Mouse (Mus musculus) hematopoietic multipotent progenitor cell, adult 10-12 weeks (in vitro differentiated cells): ENCODE data around the gene Chd3. TPM values are rescaled to one million over a fixed set of nuclear protein-coding genes. Genes with fewer than 3 reads are reported as not detected.

Source experiments
- polyA plus RNA-seq: library from polyadenylated mRNA; stranded (reverse); fragments of >175 nt; gene quantifications from 2 replicates; pipeline ENCODE4 v1.2.3, GENCODE M21; 2012; ENCODE audit warnings: low replicate concordance

The Chd3 gene
- 412 and 967 TPM in 2 replicates for polyA plus RNA-seq

GRCm38 (mm10) chr11:69369215-69369989, at the start of gene Chd3:
Gene Chd3 (minus strand): TSS chr11:69369406.

GRCm38 (mm10) chr11:69413221-69414181, 44.3 kb upstream of the Chd3 start, which contains the start of gene Kdm6b:
Gene Kdm6b (minus strand): TSS chr11:69413675.

GRCm38 (mm10) chr11:69398059-69398458, 28.9 kb upstream of the Chd3 start, which contains the start of gene Tmem88:
Gene Tmem88 (minus strand): TSS chr11:69398234.

GRCm38 (mm10) chr11:69395235-69395633, 26.0 kb upstream of the Chd3 start, which contains the start of the genes Naa38 and Cyb5d1:
Gene Naa38 (plus strand): TSS chr11:69395487.
Gene Cyb5d1 (minus strand): TSS chr11:69395631.

GRCm38 (mm10) chr11:69340161-69341131, 28.8 kb downstream of the Chd3 start, which contains the start of gene Rnf227:
Gene Rnf227 (plus strand): TSS chr11:69340461.

GRCm38 (mm10) chr11:69325628-69326407, 43.4 kb downstream of the Chd3 start, which contains the start of gene Kcnab3:
Gene Kcnab3 (plus strand): TSS chr11:69326258.

GRCm38 (mm10) chr11:69323667-69324111, 45.5 kb downstream of the Chd3 start, which contains the start of the genes Cntrob and Trappc1:
Gene Cntrob (minus strand): TSS chr11:69323775.
Gene Trappc1 (plus strand): TSS chr11:69323980.

Other genes starting within 250 kb of the Chd3 start
- gene Hes7, start 249.0 kb downstream of the Chd3 start, polyA plus RNA-seq, result 0.33 and 2.2 TPM in 2 replicates
- gene 9130213A22Rik, start 246.8 kb downstream of the Chd3 start, polyA plus RNA-seq, result 0.34 and 1.3 TPM in 2 replicates
- gene Aloxe3, start 243.5 kb downstream of the Chd3 start, polyA plus RNA-seq, result 0.05 and 0.07 TPM in 2 replicates
- not detected in 2 replicates for gene Alox12b, start 212.4 kb downstream of the Chd3 start, polyA plus RNA-seq
- gene Alox8, start 171.6 kb downstream of the Chd3 start, polyA plus RNA-seq, result 0.18 and 0.36 TPM in 2 replicates
- gene Gucy2e, start 132.4 kb downstream of the Chd3 start, polyA plus RNA-seq, result 0.03 TPM in 2 replicates
- gene Cntrob, start 45.6 kb downstream of the Chd3 start, polyA plus RNA-seq, result 16.1 and 37.7 TPM in 2 replicates
- 7.2 and 10.5 TPM in 2 replicates for gene Trappc1, start 45.4 kb downstream of the Chd3 start, polyA plus RNA-seq
- 0.74 and 1.8 TPM in 2 replicates for gene Kcnab3, start 43.1 kb downstream of the Chd3 start, polyA plus RNA-seq
- 1.8 and 6.5 TPM in 2 replicates for gene Rnf227, start 28.9 kb downstream of the Chd3 start, polyA plus RNA-seq
- 32.7 and 80.7 TPM in 2 replicates for gene Naa38, start 26.1 kb upstream of the Chd3 start, polyA plus RNA-seq
- 2.9 and 9.4 TPM in 2 replicates for gene Cyb5d1, start 26.2 kb upstream of the Chd3 start, polyA plus RNA-seq
- gene Tmem88, start 28.8 kb upstream of the Chd3 start, polyA plus RNA-seq, result 0.55 and 0.95 TPM in 2 replicates
- 124 and 254 TPM in 2 replicates for gene Kdm6b, start 44.3 kb upstream of the Chd3 start, polyA plus RNA-seq
- 0.30 and 0.55 TPM in 2 replicates for gene Dnah2, start 179.7 kb upstream of the Chd3 start, polyA plus RNA-seq
- 0.63 and 0.73 TPM in 2 replicates for gene Efnb3, start 190.8 kb upstream of the Chd3 start, polyA plus RNA-seq
- 2.2 and 18.6 TPM in 2 replicates for gene Wrap53, start 210.8 kb upstream of the Chd3 start, polyA plus RNA-seq
- 109 and 132 TPM in 2 replicates for gene Trp53, start 211.0 kb upstream of the Chd3 start, polyA plus RNA-seq
- 2.5 and 19.1 TPM in 2 replicates for gene Atp1b2, start 236.5 kb upstream of the Chd3 start, polyA plus RNA-seq
- gene Shbg, start 248.5 kb upstream of the Chd3 start, polyA plus RNA-seq, result not detected in 2 replicates